Mouse (Mus musculus) C2C12 (cell line): ENCODE results near the gene Ppp2r5d. TPM values are rescaled to one million over a fixed set of nuclear protein-coding genes. Genes with fewer than 3 reads are reported as not detected.

Source experiments
- H3K27me3 ChIP-seq: one replicate; pipeline ENCODE4 v1.6.1; 2011; ENCODE audit not compliant: control insufficient read depth, insufficient read depth, insufficient read length
- H3K36me3 ChIP-seq: one replicate; pipeline ENCODE4 v1.6.1; 2011; ENCODE audit not compliant: control insufficient read depth, insufficient read depth
- H3K4me3 ChIP-seq: one replicate; pipeline ENCODE4 v1.5.1; 2011; ENCODE audit warnings: mild to moderate bottlenecking, control low read depth; ENCODE audit not compliant: poor library complexity, insufficient read depth, severe bottlenecking
- H3K79me2 ChIP-seq: one replicate; pipeline ENCODE4 v1.6.1; 2011; ENCODE audit not compliant: control insufficient read depth, insufficient read depth
- H3K79me3 ChIP-seq: one replicate; pipeline ENCODE4 v1.6.1; 2011; ENCODE audit warnings: low read depth, control low read depth
- H3ac ChIP-seq: one replicate; pipeline ENCODE3; 2011; ENCODE audit warnings: low read depth; ENCODE audit not compliant: control insufficient read depth, insufficient read length
- CEBPB ChIP-seq: IDR thresholded peaks from one replicate; pipeline ENCODE4 v1.6.1; 2011; ENCODE audit warnings: low read depth, mild to moderate bottlenecking, control low read depth, moderate library complexity
- CTCF ChIP-seq: IDR thresholded peaks from one replicate; pipeline ENCODE4 v1.5.1; 2011; ENCODE audit not compliant: control insufficient read depth, insufficient read depth, insufficient read length
- FOSL1 ChIP-seq: IDR thresholded peaks from one replicate; pipeline ENCODE4 v1.8.0; 2011; ENCODE audit warnings: mild to moderate bottlenecking, low read length; ENCODE audit not compliant: poor library complexity, insufficient read depth, severe bottlenecking
- MAX ChIP-seq: IDR thresholded peaks from one replicate; pipeline ENCODE4 v1.6.1; 2011; ENCODE audit warnings: mild to moderate bottlenecking, control low read depth
- MYOD1 ChIP-seq: IDR thresholded peaks from one replicate; pipeline ENCODE4 v1.6.1; 2011; ENCODE audit warnings: low read depth; ENCODE audit not compliant: control insufficient read depth, insufficient read length
- MYOG ChIP-seq: IDR thresholded peaks from one replicate; pipeline ENCODE4 v1.6.1; 2011; ENCODE audit not compliant: control insufficient read depth, insufficient read length; ENCODE audit errors: extremely low read depth
- USF1 ChIP-seq: IDR thresholded peaks from one replicate; pipeline ENCODE4 v1.6.1; 2011; ENCODE audit warnings: low read depth, mild to moderate bottlenecking, control low read depth, moderate library complexity
- polyA plus RNA-seq: library from polyadenylated mRNA; unstranded; fragments of >200 nt; fragmentation: generic; extraction: Trizol; gene quantifications from one replicate; pipeline ENCODE4 v1.2.1, GENCODE M21; 2012; ENCODE audit warnings: missing spikeins

Ppp2r5d gene
- polyA plus RNA-seq, 1 experiment = 99.5 TPM

GRCm38 (mm10) chr17:46711612-46712271 is 6.8 kb upstream of the Ppp2r5d start:
- no peaks in the 10 kb centered on the region for H3K27me3 ChIP-seq
- peaks cover 12% of the 10 kb centered on the region for H3K79me3 ChIP-seq
- H3K79me2 ChIP-seq = peaks cover 27% of the 10 kb centered on the region
- H3K36me3 ChIP-seq = peaks cover 20% of the 10 kb centered on the region
- peak overlapping the region; percentile 83 for H3K4me3 ChIP-seq
- H3ac ChIP-seq = peak overlapping the region; percentile 100
- TF ChIP-seq CEBPB = no peak
- TF ChIP-seq CTCF = no peak
- TF ChIP-seq MYOG = no peak
- TF ChIP-seq MAX = no peak
- no peak for TF ChIP-seq USF1
- TF ChIP-seq FOSL1 = no peak
- TF ChIP-seq MYOD1 = no peak

- H3K36me3 ChIP-seq = peaks cover 20% of the 10 kb centered on the region
- H3K79me2 ChIP-seq = peaks cover 27% of the 10 kb centered on the region
- TF ChIP-seq MAX (peak; percentile 45), USF1 (no peak)
- peak within 1 kb of the TSS; percentile 83 for H3K4me3 ChIP-seq
- H3ac ChIP-seq = peak within 1 kb of the TSS; percentile 100
- peaks cover 12% of the 10 kb centered on the region for H3K79me3 ChIP-seq
- H3K27me3 ChIP-seq = no peaks in the 10 kb centered on the region
These were observed 6.2 kb upstream of the Ppp2r5d start, which contains the start of gene Pex6 for GRCm38 (mm10) chr17:46710959-46711597. Gene Pex6, plus strand, starts transcription at chr17:46711463.

GRCm38 (mm10) chr17:46706375-46707089 is 1.6 kb upstream of the Ppp2r5d start:
- Histone ChIP-seq H3K79me3 (peaks cover 22% of the 10 kb centered on the region), H3K79me2 (peaks cover 36% of the 10 kb centered on the region), H3ac (no peak overlapping the region), H3K27me3 (no peaks in the 10 kb centered on the region), H3K4me3 (no peak overlapping the region), H3K36me3 (no peaks in the 10 kb centered on the region)
- TF ChIP-seq MAX = no peak
- TF ChIP-seq FOSL1 = no peak
- no peak for TF ChIP-seq CTCF
- TF ChIP-seq CEBPB = no peak
- TF ChIP-seq MYOG = no peak
- TF ChIP-seq USF1 = no peak
- no peak for TF ChIP-seq MYOD1

GRCm38 (mm10) chr17:46703971-46704886 is 682 bp downstream of the Ppp2r5d start:
- Histone ChIP-seq H3K79me2 (peaks cover 55% of the 10 kb centered on the region), H3K36me3 (peaks cover 13% of the 10 kb centered on the region), H3ac (peak overlapping the region; percentile 95), H3K4me3 (peak overlapping the region; percentile 78), H3K79me3 (peaks cover 36% of the 10 kb centered on the region), H3K27me3 (no peaks in the 10 kb centered on the region)
- TF ChIP-seq MYOD1 = no peak
- no peak for TF ChIP-seq MAX
- no peak for TF ChIP-seq CEBPB
- no peak for TF ChIP-seq CTCF
- TF ChIP-seq FOSL1 = no peak
- TF ChIP-seq MYOG = no peak
- no peak for TF ChIP-seq USF1

- no peak overlapping the region for H3K4me3 ChIP-seq
- H3ac ChIP-seq = peak overlapping the region; percentile 45
- H3K79me3 ChIP-seq = peaks cover 44% of the 10 kb centered on the region
- H3K27me3 ChIP-seq = no peaks in the 10 kb centered on the region
- H3K79me2 ChIP-seq = peaks cover 72% of the 10 kb centered on the region
- TF ChIP-seq MAX = no peak
- TF ChIP-seq CEBPB = no peak
- TF ChIP-seq CTCF = no peak
- no peak for TF ChIP-seq MYOD1
- no peak for TF ChIP-seq MYOG
- TF ChIP-seq USF1 = no peak
- TF ChIP-seq FOSL1 = no peak
- peaks cover 13% of the 10 kb centered on the region for H3K36me3 ChIP-seq
These were observed 2.4 kb downstream of the Ppp2r5d start for GRCm38 (mm10) chr17:46702506-46702905.
